Mouse (Mus musculus): ENCODE measurements at regions not wholly inside any gene's neighbourhood (a gene's known extent, or its start where the extent isn't known, plus 50 kb on each side); places are given as distances from the start of the nearest gene placed in this dataset.
"Not testable (repeated sequence)": the region's sequence is repeated elsewhere in the genome, so short reads cannot be mapped to it uniquely, and the experiment has no call there.

- not testable (repeated sequence) for H3K36me3 ChIP-seq (ENCODE audit: insufficient read depth, low read length); H3K9me3 ChIP-seq (ENCODE audit: low read length); H3K4me1 ChIP-seq (ENCODE audit: insufficient read depth, low read length); H3K27ac ChIP-seq (ENCODE audit: low read length); H3K27me3 ChIP-seq (ENCODE audit: insufficient read depth, low read length); H3K9ac ChIP-seq (replicated peaks; ENCODE audit: low read length); H3K4me3 ChIP-seq (ENCODE audit: low read length)
- peak overlapping the region; percentile 32 for H3K4me2 ChIP-seq (replicated peaks; ENCODE audit: low read depth, low read length)
- WGBS = 13% methylated on average over 1 of the region's 1 CpGs
- peak; percentile 61; the same call in 1 of the 2 replicates for ATAC-seq (ENCODE audit: low FRiP score, low TSS enrichment)
Measured at GRCm38 (mm10) chr17:93067850-93068249, 131.0 kb upstream of the Adcyap1 start.

GRCm38 (mm10) chr17:93068489-93068888 lies 130.3 kb upstream of the Adcyap1 start:
- Histone ChIP-seq H3K9ac (replicated peaks; ENCODE audit: low read length) (no peak overlapping the region), H3K36me3 (ENCODE audit: insufficient read depth, low read length) (no peaks in the 10 kb centered on the region), H3K27ac (ENCODE audit: low read length) (no peak overlapping the region), H3K4me1 (ENCODE audit: insufficient read depth, low read length) (no peaks in the 10 kb centered on the region), H3K4me3 (ENCODE audit: low read length) (no peak overlapping the region), H3K9me3 (ENCODE audit: low read length) (no peaks in the 10 kb centered on the region), H3K27me3 (ENCODE audit: insufficient read depth, low read length) (no peaks in the 10 kb centered on the region), H3K4me2 (replicated peaks; ENCODE audit: low read depth, low read length) (peak overlapping the region; percentile 32)
- ATAC-seq (ENCODE audit: low FRiP score, low TSS enrichment) = no peak
- WGBS = 22% methylated on average over 4 of the region's 4 CpGs

GRCm38 (mm10) chr17:93084048-93084447 lies 114.8 kb upstream of the Adcyap1 start:
- H3K27me3 ChIP-seq (ENCODE audit: insufficient read depth, low read length) = no peaks in the 10 kb centered on the region
- no peaks in the 10 kb centered on the region for H3K36me3 ChIP-seq (ENCODE audit: insufficient read depth, low read length)
- ATAC-seq (ENCODE audit: low FRiP score, low TSS enrichment) = no peak
- no peak overlapping the region for H3K4me2 ChIP-seq (replicated peaks; ENCODE audit: low read depth, low read length)
- no peaks in the 10 kb centered on the region for H3K4me1 ChIP-seq (ENCODE audit: insufficient read depth, low read length)
- no peak overlapping the region for H3K4me3 ChIP-seq (ENCODE audit: low read length)
- no peak overlapping the region for H3K27ac ChIP-seq (ENCODE audit: low read length)
- H3K9ac ChIP-seq (replicated peaks; ENCODE audit: low read length) = no peak overlapping the region
- 41% methylated on average over 1 of the region's 1 CpGs for WGBS
- no peaks in the 10 kb centered on the region for H3K9me3 ChIP-seq (ENCODE audit: low read length)

GRCm38 (mm10) chr17:93104516-93104915 lies 94.3 kb upstream of the Adcyap1 start:
- no peaks in the 10 kb centered on the region for H3K4me1 ChIP-seq (ENCODE audit: insufficient read depth, low read length)
- H3K4me2 ChIP-seq (replicated peaks; ENCODE audit: low read depth, low read length) = no peak overlapping the region
- no peak overlapping the region for H3K9ac ChIP-seq (replicated peaks; ENCODE audit: low read length)
- no peaks in the 10 kb centered on the region for H3K9me3 ChIP-seq (ENCODE audit: low read length)
- no peaks in the 10 kb centered on the region for H3K27me3 ChIP-seq (ENCODE audit: insufficient read depth, low read length)
- ATAC-seq (ENCODE audit: low FRiP score, low TSS enrichment) = no peak
- no peaks in the 10 kb centered on the region for H3K36me3 ChIP-seq (ENCODE audit: insufficient read depth, low read length)
- H3K27ac ChIP-seq (ENCODE audit: low read length) = no peak overlapping the region
- no peak overlapping the region for H3K4me3 ChIP-seq (ENCODE audit: low read length)

- Histone ChIP-seq H3K4me2 (replicated peaks; ENCODE audit: low read depth, low read length) (no peak overlapping the region), H3K36me3 (ENCODE audit: insufficient read depth, low read length) (no peaks in the 10 kb centered on the region), H3K27me3 (ENCODE audit: insufficient read depth, low read length) (no peaks in the 10 kb centered on the region), H3K4me1 (ENCODE audit: insufficient read depth, low read length) (no peaks in the 10 kb centered on the region), H3K9me3 (ENCODE audit: low read length) (no peaks in the 10 kb centered on the region), H3K9ac (replicated peaks; ENCODE audit: low read length) (no peak overlapping the region), H3K4me3 (ENCODE audit: low read length) (no peak overlapping the region), H3K27ac (ENCODE audit: low read length) (no peak overlapping the region)
- WGBS = 47% methylated on average over 1 of the region's 1 CpGs
- no peak for ATAC-seq (ENCODE audit: low FRiP score, low TSS enrichment)
Measured at GRCm38 (mm10) chr17:93140003-93140402, 58.8 kb upstream of the Adcyap1 start.

GRCm38 (mm10) chr17:93141125-93141524 lies 57.7 kb upstream of the Adcyap1 start:
- no peaks in the 10 kb centered on the region for H3K27me3 ChIP-seq (ENCODE audit: insufficient read depth, low read length)
- no peak overlapping the region for H3K27ac ChIP-seq (ENCODE audit: low read length)
- no peak overlapping the region for H3K4me2 ChIP-seq (replicated peaks; ENCODE audit: low read depth, low read length)
- H3K9ac ChIP-seq (replicated peaks; ENCODE audit: low read length) = no peak overlapping the region
- H3K4me3 ChIP-seq (ENCODE audit: low read length) = no peak overlapping the region
- ATAC-seq (ENCODE audit: low FRiP score, low TSS enrichment) = peak; percentile 69; the same call in 1 of the 2 replicates
- no peaks in the 10 kb centered on the region for H3K36me3 ChIP-seq (ENCODE audit: insufficient read depth, low read length)
- 16% methylated on average over 3 of the region's 3 CpGs for WGBS
- no peaks in the 10 kb centered on the region for H3K4me1 ChIP-seq (ENCODE audit: insufficient read depth, low read length)
- no peaks in the 10 kb centered on the region for H3K9me3 ChIP-seq (ENCODE audit: low read length)

Data from kidney, embryonic 16.5 days (tissue).